Comparison of ENCODE assay signal across 8 mouse cellular contexts in the genomic region with DNA sequence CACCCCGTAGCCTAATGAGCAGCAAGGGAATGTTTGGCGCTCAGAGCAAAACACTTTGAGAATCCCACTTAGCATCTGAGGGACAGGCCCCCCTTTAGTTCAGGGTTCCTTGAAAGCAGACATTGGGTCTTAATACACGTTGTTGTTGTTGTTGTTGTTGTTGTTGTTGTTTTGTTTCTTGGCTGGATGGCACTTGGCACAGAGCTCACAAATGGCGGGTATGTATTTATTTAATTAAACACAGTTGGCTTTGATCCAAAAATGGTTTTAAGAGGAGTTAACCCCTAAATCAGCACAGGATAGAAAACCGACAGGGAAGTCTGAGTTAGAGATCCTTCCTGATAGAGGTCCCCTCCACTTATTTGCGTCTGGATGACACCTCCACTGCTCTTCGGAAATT. TPM values are rescaled to one million over a fixed set of nuclear protein-coding genes. Genes with fewer than 3 reads are reported as not detected.
A peak's percentile ranks its signal among the peaks of the same experiment; 100 is the strongest.
DNase-seq lines count a peak whose midpoint lies in the region; ATAC-seq and TF ChIP-seq lines count a peak whose summit lies in the region.

No protein-coding gene starts in this region.

- H3K4me1 ChIP-seq in heart, embryonic 11.5 days (ENCODE audit: control insufficient read depth, insufficient read depth, low read length) = peaks cover 5% of the 10 kb centered on the region
- no peaks in the 10 kb centered on the region; the same call in 1 of the 2 replicates for H3K4me1 ChIP-seq in heart, adult 2 months (ENCODE audit: control insufficient read depth, insufficient read depth, low read length)
- H3K4me1 ChIP-seq in CH12.LX (ENCODE audit: control insufficient read depth in 1 of 2, insufficient read depth in 2 of 2) = peaks cover 3 to 19% of the 10 kb centered on the region in 2 experiments; a peak in 2 of 4 replicates
- H3K4me1 ChIP-seq in hindbrain, embryonic 11.5 days (replicated peaks; ENCODE audit: control insufficient read depth, insufficient read depth, low read length) = 0 out of 2 replicates have a peak, but pooled peaks cover 4% of the 10 kb centered on the region
- H3K4me1 ChIP-seq in liver, postnatal 0 days (ENCODE audit: insufficient read depth) = peaks cover 9% of the 10 kb centered on the region; the same call in 1 of the 2 replicates

- H3K36me3 ChIP-seq in heart, embryonic 11.5 days (ENCODE audit: control insufficient read depth, insufficient read depth, low read length) = no peaks in the 10 kb centered on the region
- H3K36me3 ChIP-seq in heart, adult 2 months (ENCODE audit: control insufficient read depth, insufficient read depth, low read length) = no peaks in the 10 kb centered on the region
- H3K36me3 ChIP-seq in CH12.LX (replicated peaks in 1 of 2; ENCODE audit: control insufficient read depth in 1 of 2, insufficient read depth in 1 of 2, low read length in 1 of 2) = no peaks in the 10 kb centered on the region
- no peaks in the 10 kb centered on the region for H3K36me3 ChIP-seq in hindbrain, embryonic 11.5 days (ENCODE audit: control insufficient read depth, insufficient read depth, low read length)
- H3K36me3 ChIP-seq in liver, postnatal 0 days (replicated peaks; ENCODE audit: insufficient read depth, low read length) = no peaks in the 10 kb centered on the region

- WGBS in heart, embryonic 11.5 days (ENCODE audit: insufficient replicate concordance) = 9% methylated on average over 7 of the region's 7 CpGs
- WGBS in heart, adult 2 months = 30% methylated on average over 7 of the region's 7 CpGs
- 10% methylated on average over 7 of the region's 7 CpGs for WGBS in hindbrain, embryonic 11.5 days
- 15% methylated on average over 7 of the region's 7 CpGs for WGBS in liver, postnatal 0 days (ENCODE audit: insufficient replicate concordance)

- TF ChIP-seq RAD21 in CH12.LX (IDR thresholded peaks at IDR 0.05; ENCODE audit: low read depth, low read length) = no peak

- no peak for TF ChIP-seq POLR2A in heart, adult 2 months (IDR thresholded peaks at IDR 0.05; ENCODE audit: insufficient read depth, low read depth, low read length)
- TF ChIP-seq POLR2A in CH12.LX (IDR thresholded peaks at IDR 0.05; ENCODE audit: low read depth, low read length) = no peak

- no peak for TF ChIP-seq CTCF in heart, adult 2 months (IDR thresholded peaks at IDR 0.05)
- TF ChIP-seq CTCF in CH12.LX (conservative IDR thresholded peaks at IDR 0.05 in 1 of 2, IDR thresholded peaks at IDR 0.05 in 1 of 2; ENCODE audit: low read depth in 2 of 2, low read length in 2 of 2) = no peak
- no peak for TF ChIP-seq CTCF in liver, postnatal 0 days (IDR thresholded peaks at IDR 0.05; ENCODE audit: low read depth)

- H3K4me3 ChIP-seq in heart, embryonic 11.5 days (ENCODE audit: low read depth, low read length) = peak overlapping the region; percentile 60
- no peak overlapping the region for H3K4me3 ChIP-seq in heart, adult 2 months
- no peak overlapping the region for H3K4me3 ChIP-seq in CH12.LX (replicated peaks in 1 of 3; ENCODE audit: low read depth in 2 of 3, low read length in 2 of 3, poor library complexity in 1 of 3)
- H3K4me3 ChIP-seq in hindbrain, embryonic 11.5 days (ENCODE audit: low read depth, low read length) = no peak overlapping the region
- peak overlapping the region; percentile 45; the same call in 1 of the 2 replicates for H3K4me3 ChIP-seq in liver, postnatal 0 days (ENCODE audit: low read depth, low read length)

- H3K9me3 ChIP-seq in heart, embryonic 11.5 days (replicated peaks; ENCODE audit: control insufficient read depth, low read length) = no peaks in the 10 kb centered on the region
- H3K9me3 ChIP-seq in CH12.LX (replicated peaks; ENCODE audit: low read length) = peaks cover 4% of the 10 kb centered on the region
- no peaks in the 10 kb centered on the region for H3K9me3 ChIP-seq in hindbrain, embryonic 11.5 days (ENCODE audit: control insufficient read depth, low read length)
- H3K9me3 ChIP-seq in liver, postnatal 0 days (ENCODE audit: low read length) = no peaks in the 10 kb centered on the region

- TF ChIP-seq EP300 in heart, adult 2 months (IDR thresholded peaks at IDR 0.05; ENCODE audit: insufficient read depth, low read depth, low read length) = no peak
- no peak for TF ChIP-seq EP300 in CH12.LX (IDR thresholded peaks at IDR 0.05; ENCODE audit: low read length)
- no peak for TF ChIP-seq EP300 in liver, postnatal 0 days (IDR thresholded peaks at IDR 0.05; ENCODE audit: low read depth)

- DNase-seq in heart, adult 2 months = no peak
- no peak for DNase-seq in CH12.LX (ENCODE audit: extremely low read depth)
- no peak for DNase-seq in hindbrain, embryonic 11.5 days (ENCODE audit: low spot score)
- DNase-seq in liver, postnatal 0 days = no peak
- no peak for DNase-seq in urinary bladder, postnatal 4 days (ENCODE audit: low spot score in 2 of 2)
- DNase-seq in gastrocnemius, postnatal 4 days (ENCODE audit: low spot score in 2 of 2) = no peak
- no peak for DNase-seq in right cerebral cortex, postnatal 14 days

- in situ Hi-C loops in CH12.LX (cut with MboI; ENCODE audit: low pct_ligation_motif_present, low pct_unique_long_range_greater_than_20kb, low sequenced_read_pairs) = no loop called here

- intact Hi-C loops in heart, adult 2 months (cut with DNase I) = loop anchor here (5.0 kb wide), 3 partner anchors 125 to 260 kb away; no protein-coding TSS in a partner anchor

- H3K27me3 ChIP-seq in heart, embryonic 11.5 days (ENCODE audit: control insufficient read depth, insufficient read depth, low read length) = peaks cover 42% of the 10 kb centered on the region
- H3K27me3 ChIP-seq in heart, adult 2 months (ENCODE audit: control insufficient read depth, insufficient read depth, low read length) = peaks cover 7% of the 10 kb centered on the region
- peaks cover 31% of the 10 kb centered on the region for H3K27me3 ChIP-seq in CH12.LX (replicated peaks)
- peaks cover 46% of the 10 kb centered on the region for H3K27me3 ChIP-seq in hindbrain, embryonic 11.5 days (ENCODE audit: control insufficient read depth, insufficient read depth, low read length)
- peaks cover 46% of the 10 kb centered on the region for H3K27me3 ChIP-seq in liver, postnatal 0 days (ENCODE audit: insufficient read depth, low read length)

- no peak overlapping the region for H3K9ac ChIP-seq in heart, embryonic 11.5 days (ENCODE audit: low read depth, low read length)
- H3K9ac ChIP-seq in heart, adult 2 months (ENCODE audit: low read depth, low read length) = no peak overlapping the region
- H3K9ac ChIP-seq in CH12.LX (ENCODE audit: insufficient read depth, low read depth) = no peak overlapping the region
- no peak overlapping the region for H3K9ac ChIP-seq in hindbrain, embryonic 11.5 days (ENCODE audit: low read depth, low read length)
- H3K9ac ChIP-seq in liver, postnatal 0 days (replicated peaks) = no peak overlapping the region

- H3K79me2 ChIP-seq in heart, adult 2 months (replicated peaks; ENCODE audit: control insufficient read depth, insufficient read depth, low read length) = no peaks in the 10 kb centered on the region
- H3K79me2 ChIP-seq in CH12.LX (replicated peaks; ENCODE audit: control insufficient read depth, extremely low read depth, insufficient read depth, poor library complexity, severe bottlenecking) = no peaks in the 10 kb centered on the region

- H3K4me2 ChIP-seq in heart, embryonic 11.5 days = peak overlapping the region; percentile 98
- peak overlapping the region; percentile 3; the same call in 1 of the 2 replicates for H3K4me2 ChIP-seq in CH12.LX (ENCODE audit: insufficient read depth, low read depth, poor library complexity, severe bottlenecking)
- peak overlapping the region; percentile 97; the same call in 1 of the 2 replicates for H3K4me2 ChIP-seq in hindbrain, embryonic 11.5 days (replicated peaks; ENCODE audit: low read depth, low read length)
- H3K4me2 ChIP-seq in liver, postnatal 0 days (ENCODE audit: low read depth, low read length) = peak overlapping the region; percentile 82; the same call in 1 of the 2 replicates

- dilution Hi-C loops in CH12.LX (cut with MboI; ENCODE audit: extremely low pct_ligation_motif_present, extremely low pct_unique_long_range_greater_than_20kb, low sequenced_read_pairs) = no loop called here

- ATAC-seq in heart, embryonic 11.5 days (replicated peaks; ENCODE audit: insufficient number of reproducible peaks, low FRiP score, low TSS enrichment) = no peak
- no peak for ATAC-seq in hindbrain, embryonic 11.5 days (ENCODE audit: low FRiP score)
- no peak for ATAC-seq in liver, postnatal 0 days

- H3K27ac ChIP-seq in heart, embryonic 11.5 days (ENCODE audit: low read depth, low read length) = no peak overlapping the region
- H3K27ac ChIP-seq in heart, adult 2 months = no peak overlapping the region
- H3K27ac ChIP-seq in CH12.LX (ENCODE audit: insufficient read depth, low read depth) = no peak overlapping the region
- H3K27ac ChIP-seq in hindbrain, embryonic 11.5 days (ENCODE audit: low read depth, low read length) = no peak overlapping the region
- no peak overlapping the region for H3K27ac ChIP-seq in liver, postnatal 0 days (ENCODE audit: low read depth)

TF ChIP-seq in CH12.LX, 34 proteins besides CTCF, POLR2A, EP300 and RAD21:
- no peak for TF ChIP-seq PAX5 (IDR thresholded peaks at IDR 0.05; ENCODE audit: low read length)
- TF ChIP-seq IRF4 (IDR thresholded peaks at IDR 0.05; ENCODE audit: low read depth, low read length) = no peak
- no peak for TF ChIP-seq ZC3H11A (IDR thresholded peaks at IDR 0.05; ENCODE audit: low read depth, low read length)
- TF ChIP-seq CHD2 (IDR thresholded peaks at IDR 0.05; ENCODE audit: low read length) = no peak
- no peak for TF ChIP-seq ETS1 (conservative IDR thresholded peaks at IDR 0.05; ENCODE audit: low read depth, low read length)
- no peak for TF ChIP-seq SMC3 (IDR thresholded peaks at IDR 0.05; ENCODE audit: low read depth, low read length)
- no peak for TF ChIP-seq E2F4 (IDR thresholded peaks at IDR 0.05; ENCODE audit: insufficient replicate concordance, low read depth, low read length)
- no peak for TF ChIP-seq MAZ (IDR thresholded peaks at IDR 0.05; ENCODE audit: low read depth, low read length)
- no peak for TF ChIP-seq ZNF384 (IDR thresholded peaks at IDR 0.05; ENCODE audit: low read depth, low read length)

RNA-seq across cellular contexts. Expression of a gene that starts 0.9 kb away (rescaled TPM):
- 1.8 and 1.9 TPM in 2 replicates for polyA plus RNA-seq in heart, embryonic 11.5 days (2014; fragmentation: Nextera tagmentation; extraction: Ambion mirVana)
- 1 to 10 TPM in 1 of 2 experiments, under 1 TPM in 1; 0.50 to 1.3 TPM for total RNA-seq in heart, adult 2 months (2021)
- polyA plus RNA-seq in heart, adult 2 months (2012; rRNA removed) = 0.98 and 1.3 TPM in 2 replicates
- 0.34 and 0.84 TPM in 2 replicates for total RNA-seq in CH12.LX (2012; rRNA removed)
- total RNA-seq in CH12.LX (2014; rRNA removed) = 0.23 and 0.47 TPM in 2 replicates
- polyA plus RNA-seq in CH12.LX (2012; ENCODE audit: insufficient read length, low read depth) = 0.42 and 0.69 TPM in 2 replicates
- polyA plus RNA-seq in hindbrain, embryonic 11.5 days (2014; fragmentation: Nextera tagmentation; extraction: Ambion mirVana) = 0.24 and 0.54 TPM in 2 replicates
- 0.05 and 0.08 TPM in 2 replicates for polyA plus RNA-seq in liver, postnatal 0 days (2015; fragmentation: Nextera tagmentation; extraction: Ambion mirVana)
- under 1 TPM; 0.65 to 0.88 TPM for total RNA-seq in gastrocnemius, postnatal 4 days (2021)

Comparison
In these comparisons a context has a peak if more than half of its experiments do, and no peak if none do; other contexts are left out.
1. H3K4me3 ChIP-seq: peak in heart, embryonic 11.5 days (single experiment) and liver, postnatal 0 days (single experiment); none in heart, adult 2 months (single experiment), CH12.LX (0 of 3) and hindbrain, embryonic 11.5 days (single experiment).
2. H3K4me2 ChIP-seq: peak in every context shown above with its lines; median percentile 98 in heart, embryonic 11.5 days; 97 in hindbrain, embryonic 11.5 days; 82 in liver, postnatal 0 days; 3 in CH12.LX.